Mouse (Mus musculus) forebrain, embryonic 10.5 days (tissue): ENCODE measurements around the gene Rab42. TPM values are rescaled to one million over a fixed set of nuclear protein-coding genes. Genes with fewer than 3 reads are reported as not detected.

Source experiments
- DNase-seq: peaks from one replicate; pipeline ENCODE4 v3.0.0-alpha.2; 2017; ENCODE audit warnings: low spot score; ENCODE audit errors: extremely low spot score
- H3K27ac ChIP-seq: fragments of 300-500 bp; sonication (generic); 2 replicates; pipeline ENCODE4 v1.5.1; 2016; ENCODE audit warnings: mild to moderate bottlenecking
- H3K27me3 ChIP-seq: fragments of 300-500 bp; sonication (generic); 2 replicates; pipeline ENCODE4 v1.6.1; 2016; ENCODE audit warnings: mild to moderate bottlenecking; ENCODE audit not compliant: poor library complexity, severe bottlenecking
- H3K36me3 ChIP-seq: fragments of 300-500 bp; sonication (generic); replicated peaks from 2 replicates; pipeline ENCODE4 v1.6.1; 2016; ENCODE audit warnings: mild to moderate bottlenecking, moderate library complexity
- H3K4me1 ChIP-seq: fragments of 300-500 bp; sonication (generic); 2 replicates; pipeline ENCODE4 v1.6.1; 2016
- H3K4me3 ChIP-seq: fragments of 300-500 bp; sonication (generic); 2 replicates; pipeline ENCODE4 v1.5.1; 2016; ENCODE audit warnings: mild to moderate bottlenecking, moderate library complexity
- H3K9me3 ChIP-seq: fragments of 300-500 bp; sonication (generic); 2 replicates; pipeline ENCODE4 v1.6.1; 2016; ENCODE audit warnings: mild to moderate bottlenecking, moderate library complexity
- WGBS: fragments of 180-500 bp; shearing (Covaris S2); methylation state at CpG from one replicate; pipeline ENCODE4 v1.1.7; 2016; 5-methylcytosine and 5-hydroxymethylcytosine counted together
- polyA plus RNA-seq: library from polyadenylated mRNA; unstranded; fragments of >200 nt; fragmentation: Nextera tagmentation; extraction: Ambion mirVana; gene quantifications from 2 replicates; pipeline ENCODE4 v1.2.1, GENCODE M21; 2016

Gene Rab42
- polyA plus RNA-seq, 1 experiment from 2014 or later = 0.97 TPM

GRCm38 (mm10) chr4:132338943-132339342, 35.8 kb upstream of the Rab42 start:
- Histone ChIP-seq H3K4me1 (peaks cover 16% of the 10 kb centered on the region), H3K9me3 (no peaks in the 10 kb centered on the region), H3K4me3 (no peak overlapping the region), H3K27ac (no peak overlapping the region), H3K27me3 (no peaks in the 10 kb centered on the region), H3K36me3 (peaks cover 93% of the 10 kb centered on the region)
- WGBS = 95% methylated on average over 13 of the region's 13 CpGs
- no peak for DNase-seq

DNA sequence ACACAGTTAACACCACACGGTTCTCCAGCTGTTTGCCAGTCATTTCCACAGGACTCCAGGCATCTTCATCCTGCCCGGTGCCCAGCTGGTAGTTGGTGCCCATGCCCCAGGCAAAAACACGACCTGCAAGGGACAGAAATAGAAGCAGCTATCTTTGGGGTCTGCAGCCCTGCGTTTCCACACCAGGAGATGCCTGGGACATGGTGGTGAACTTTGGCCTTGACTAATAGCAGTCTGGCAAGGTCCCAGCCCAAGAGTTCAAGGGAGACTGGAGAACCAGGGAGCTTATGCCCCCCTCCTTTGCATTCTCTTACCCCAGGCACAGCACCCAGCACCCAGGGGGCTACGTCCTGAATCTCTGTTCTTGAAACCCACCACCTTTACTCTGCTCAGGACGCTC, 29.7 kb upstream of the Rab42 start:
- DNase-seq = no peak
- H3K36me3 ChIP-seq = peaks cover 74% of the 10 kb centered on the region

DNA sequence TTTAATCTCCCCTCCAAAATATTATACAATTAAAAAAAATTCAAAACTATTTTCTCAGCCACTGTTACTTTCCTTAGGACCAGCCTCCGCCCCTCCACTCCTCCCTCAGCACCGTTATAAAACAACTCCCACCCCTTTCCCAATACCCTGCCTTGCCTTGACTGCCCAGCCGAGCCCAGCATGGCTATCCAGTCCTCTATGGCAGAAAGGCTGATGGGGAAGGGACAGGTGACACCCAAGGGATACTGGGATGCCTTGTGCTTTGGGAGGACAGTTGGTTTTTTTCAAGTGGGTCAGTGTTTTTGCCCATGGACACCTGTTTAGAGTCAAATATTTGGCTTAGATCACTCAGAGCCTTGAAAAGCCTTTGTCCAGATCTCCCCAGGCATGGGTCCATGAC, 28.8 kb upstream of the Rab42 start:
- Histone ChIP-seq H3K36me3 (peaks cover 68% of the 10 kb centered on the region), H3K4me3 (no peak overlapping the region), H3K9me3 (no peaks in the 10 kb centered on the region), H3K27me3 (no peaks in the 10 kb centered on the region), H3K4me1 (peaks cover 24% of the 10 kb centered on the region), H3K27ac (no peak overlapping the region)
- 87% methylated on average over 3 of the region's 3 CpGs for WGBS
- DNase-seq = no peak

More for the DNA sequence above, 29.7 kb upstream of the Rab42 start:
- Histone ChIP-seq H3K4me3 (no peak overlapping the region), H3K9me3 (no peaks in the 10 kb centered on the region), H3K27me3 (no peaks in the 10 kb centered on the region), H3K27ac (no peak overlapping the region), H3K4me1 (peaks cover 24% of the 10 kb centered on the region)
- WGBS = 86% methylated on average over 6 of the region's 6 CpGs

DNA sequence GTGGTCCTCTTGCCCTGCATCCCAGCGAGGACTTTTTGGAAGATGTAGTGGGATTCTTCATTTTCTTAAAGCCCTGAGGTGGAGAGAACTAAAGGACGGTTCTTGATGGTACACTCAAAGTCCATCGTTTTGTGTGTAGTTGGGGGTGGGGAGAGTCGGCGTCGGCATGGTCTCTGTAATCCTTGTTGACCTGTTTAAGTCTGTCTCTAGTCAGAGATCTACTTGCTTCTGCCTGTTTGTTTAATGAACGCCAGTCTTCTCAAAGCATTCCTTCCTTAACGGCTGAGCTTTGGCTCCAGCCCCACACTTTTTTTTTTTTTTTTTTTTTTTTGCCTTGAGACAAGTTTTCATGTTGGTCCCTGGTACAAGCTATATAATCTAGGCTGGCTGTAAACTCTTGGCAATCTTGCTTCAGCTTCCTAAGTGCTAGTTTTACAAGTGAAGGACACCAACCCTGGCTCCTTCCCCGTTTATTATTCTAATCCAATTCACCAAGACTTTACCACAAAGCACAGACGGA, 26.7 kb upstream of the Rab42 start:
- WGBS = 11% methylated on average over 10 of the region's 10 CpGs
- DNase-seq = no peak
- Histone ChIP-seq H3K27ac (peak overlapping the region; percentile 94), H3K27me3 (no peaks in the 10 kb centered on the region), H3K4me1 (peaks cover 24% of the 10 kb centered on the region), H3K9me3 (no peaks in the 10 kb centered on the region), H3K36me3 (peaks cover 62% of the 10 kb centered on the region), H3K4me3 (peak overlapping the region; percentile 81)

DNA sequence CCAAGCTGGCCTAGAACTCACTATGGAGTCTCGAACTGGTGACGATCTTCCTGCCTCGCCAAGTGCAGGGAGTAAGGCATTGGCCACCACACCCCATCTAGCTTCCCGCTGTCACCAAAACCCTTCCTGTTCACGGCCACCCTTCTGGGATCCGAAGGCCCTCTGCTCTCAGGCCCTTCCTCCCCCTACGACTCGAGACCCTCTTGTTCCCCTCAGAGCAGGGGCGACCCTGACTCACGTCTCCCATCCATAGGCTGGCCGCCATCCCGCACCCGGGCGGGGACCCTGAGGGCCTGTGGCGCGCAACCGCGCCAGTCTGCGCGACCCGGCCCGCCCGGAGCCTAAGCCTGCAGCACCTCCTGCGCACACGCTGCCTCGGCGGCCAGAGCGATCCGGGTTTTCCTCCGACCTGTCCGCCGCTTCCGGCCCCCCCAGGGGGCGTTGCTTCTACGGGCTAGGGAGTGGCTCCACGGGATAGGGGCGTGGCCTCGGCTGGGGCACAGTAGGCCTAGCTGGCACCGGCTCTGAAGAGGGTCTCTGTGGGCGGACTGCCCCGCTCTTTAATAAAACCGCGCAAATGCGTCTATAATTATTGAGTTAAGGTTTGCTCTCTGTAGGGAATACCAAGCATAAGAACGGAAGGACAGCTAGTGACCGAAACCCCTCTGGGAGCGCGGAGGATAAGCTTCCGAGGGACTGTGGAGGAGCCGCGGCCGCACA, 26.1 kb upstream of the Rab42 start, which contains the start of gene Trnau1ap:
Gene Trnau1ap, minus strand, starts transcription at position 424 of the 720 bp plus-strand sequence.
- H3K4me3 ChIP-seq = peak within 1 kb of the TSS; percentile 81
- no peaks in the 10 kb centered on the region for H3K27me3 ChIP-seq
- no peaks in the 10 kb centered on the region for H3K9me3 ChIP-seq
- H3K27ac ChIP-seq = peak within 1 kb of the TSS; percentile 94
- DNase-seq = peak; percentile 93
- WGBS = under 1% methylated on average over 52 of the region's 52 CpGs
- H3K36me3 ChIP-seq = peaks cover 62% of the 10 kb centered on the region
- H3K4me1 ChIP-seq = peaks cover 24% of the 10 kb centered on the region

DNA sequence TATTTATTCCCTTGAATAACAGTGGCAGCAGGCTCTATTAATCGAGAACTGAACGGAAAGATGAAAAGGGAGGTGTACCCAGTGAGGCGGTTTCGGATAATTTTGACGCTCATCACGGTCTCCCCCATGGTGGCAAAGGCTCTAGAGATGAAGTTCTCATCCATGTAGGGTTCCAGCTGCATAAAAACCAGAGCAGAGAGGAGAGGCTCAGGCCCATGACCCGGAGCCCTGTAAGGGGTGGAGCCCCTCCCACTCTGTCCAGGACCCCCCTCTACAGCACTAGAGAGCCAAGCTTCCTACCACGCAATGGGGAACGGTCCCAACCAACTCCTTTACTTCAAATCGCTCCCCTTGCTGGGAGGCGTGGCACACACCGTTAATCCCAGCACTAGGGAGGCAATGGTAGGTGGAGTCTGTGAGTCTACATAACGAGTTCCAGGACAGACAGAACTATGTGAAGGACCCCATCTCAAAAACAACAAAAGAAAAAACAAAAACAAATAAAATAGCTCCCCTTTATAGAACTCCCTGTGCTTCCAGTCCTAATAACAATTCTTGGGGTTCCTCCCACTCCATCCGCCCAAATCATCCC, 25.3 kb upstream of the Rab42 start:
- 47% methylated on average over 14 of the region's 14 CpGs for WGBS
- DNase-seq = no peak
- peaks cover 62% of the 10 kb centered on the region for H3K36me3 ChIP-seq

DNA sequence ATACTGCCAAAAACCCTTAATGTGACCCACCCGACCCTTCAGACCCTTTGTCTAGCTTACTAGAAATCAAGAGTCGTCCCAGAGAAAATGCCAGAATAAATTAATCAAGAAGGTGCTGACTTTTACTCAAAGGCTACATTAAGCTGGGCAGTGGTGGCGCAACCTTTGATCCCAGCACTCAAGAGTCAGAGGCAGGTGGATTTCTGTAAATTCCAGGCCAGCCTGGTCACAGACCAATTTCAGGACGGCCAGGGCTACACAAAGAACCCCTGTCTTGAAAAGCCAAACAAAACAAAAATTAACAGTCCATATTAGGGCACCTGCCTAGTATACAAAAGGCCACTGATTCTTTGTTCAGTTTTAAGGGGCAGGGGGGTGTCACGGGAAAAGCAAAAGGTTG, 23.3 kb upstream of the Rab42 start:
- no peaks in the 10 kb centered on the region for H3K9me3 ChIP-seq
- no peak overlapping the region for H3K27ac ChIP-seq
- H3K4me3 ChIP-seq = no peak overlapping the region
- H3K27me3 ChIP-seq = no peaks in the 10 kb centered on the region
- DNase-seq = no peak
- peaks cover 61% of the 10 kb centered on the region for H3K36me3 ChIP-seq
- peaks cover 24% of the 10 kb centered on the region for H3K4me1 ChIP-seq
- WGBS = 88% methylated on average over 5 of the region's 5 CpGs

More for the DNA sequence above, 25.3 kb upstream of the Rab42 start:
- Histone ChIP-seq H3K27ac (peak overlapping the region; percentile 94), H3K27me3 (no peaks in the 10 kb centered on the region), H3K4me3 (peak overlapping the region; percentile 81), H3K4me1 (peaks cover 24% of the 10 kb centered on the region), H3K9me3 (no peaks in the 10 kb centered on the region)

DNA sequence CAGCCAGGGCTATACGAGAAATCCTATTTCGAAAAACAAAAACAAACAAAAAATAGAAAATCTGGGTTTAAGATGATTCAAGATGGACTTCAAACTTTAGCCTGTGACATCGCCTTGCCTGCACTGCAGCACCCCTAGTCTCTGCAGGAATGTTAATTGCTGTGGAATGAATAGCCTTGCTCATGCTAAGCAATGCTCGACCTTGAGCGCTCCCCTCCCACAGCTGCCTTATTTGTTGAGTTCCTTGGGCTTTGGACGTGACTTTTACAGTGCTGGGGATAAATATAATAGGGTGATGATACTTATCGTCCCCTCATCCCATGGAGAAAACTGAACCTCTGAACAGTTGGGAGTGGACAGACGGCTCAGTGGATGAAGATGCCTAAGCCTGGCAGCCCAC, 12.5 kb upstream of the Rab42 start:
- H3K9me3 ChIP-seq = no peaks in the 10 kb centered on the region
- no peaks in the 10 kb centered on the region for H3K27me3 ChIP-seq
- no peak for DNase-seq
- no peak overlapping the region for H3K27ac ChIP-seq
- no peaks in the 10 kb centered on the region for H3K4me1 ChIP-seq
- no peak overlapping the region for H3K4me3 ChIP-seq
- peaks cover 94% of the 10 kb centered on the region for H3K36me3 ChIP-seq
- 91% methylated on average over 8 of the region's 8 CpGs for WGBS

DNA sequence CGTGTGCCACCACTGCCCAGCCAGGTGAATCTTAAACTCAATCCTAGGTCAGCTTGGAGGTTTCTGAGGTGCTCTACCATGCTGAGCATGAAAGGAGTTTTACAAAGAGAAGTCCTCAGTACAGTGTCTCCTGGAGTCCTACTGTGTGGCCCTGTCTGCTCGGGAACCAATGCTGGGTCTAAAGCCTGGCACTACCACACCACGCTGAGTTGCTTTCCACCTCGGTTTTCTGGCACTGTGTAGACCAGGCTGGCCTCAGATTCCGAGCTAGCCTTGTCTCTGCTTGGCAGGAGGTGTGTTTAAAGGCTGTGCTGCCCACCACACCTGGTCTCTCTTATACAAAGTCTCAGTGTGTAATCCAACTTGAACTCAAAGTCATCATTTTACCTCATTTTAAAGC, 9.4 kb upstream of the Rab42 start:
- H3K36me3 ChIP-seq = peaks cover 82% of the 10 kb centered on the region
- no peak for DNase-seq
- H3K27ac ChIP-seq = no peak overlapping the region
- no peak overlapping the region for H3K4me3 ChIP-seq
- 93% methylated on average over 5 of the region's 5 CpGs for WGBS
- H3K4me1 ChIP-seq = peaks cover 15% of the 10 kb centered on the region
- no peaks in the 10 kb centered on the region for H3K9me3 ChIP-seq
- no peaks in the 10 kb centered on the region for H3K27me3 ChIP-seq

GRCm38 (mm10) chr4:132311801-132312200, 8.6 kb upstream of the Rab42 start:
- Histone ChIP-seq H3K4me3 (no peak overlapping the region), H3K27me3 (no peaks in the 10 kb centered on the region), H3K27ac (no peak overlapping the region), H3K4me1 (peaks cover 15% of the 10 kb centered on the region), H3K9me3 (no peaks in the 10 kb centered on the region), H3K36me3 (peaks cover 74% of the 10 kb centered on the region)
- WGBS = 50% methylated on average over 3 of the region's 3 CpGs
- no peak for DNase-seq

DNA sequence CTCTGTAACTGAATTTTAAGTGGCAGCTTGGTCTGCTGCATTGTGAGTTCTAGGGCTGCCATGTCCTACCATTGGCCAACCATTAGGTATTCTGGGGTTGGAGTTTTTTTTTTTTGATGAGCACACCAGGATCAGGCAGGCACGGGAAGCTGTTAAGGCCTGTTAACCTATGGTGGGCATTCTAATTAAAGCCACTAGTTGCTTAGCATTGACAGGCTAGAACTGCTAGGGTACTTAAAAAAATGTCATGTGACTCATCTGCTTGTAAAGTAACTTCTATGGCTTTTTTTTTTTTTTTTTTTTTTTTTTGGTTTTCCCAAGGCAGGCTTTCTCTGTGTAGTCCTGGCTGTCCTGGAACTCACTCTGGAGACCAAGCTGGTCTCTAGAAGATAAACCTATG, 8.0 kb upstream of the Rab42 start:
- Histone ChIP-seq H3K4me1 (peaks cover 15% of the 10 kb centered on the region), H3K27me3 (no peaks in the 10 kb centered on the region), H3K4me3 (no peak overlapping the region), H3K9me3 (no peaks in the 10 kb centered on the region), H3K27ac (no peak overlapping the region), H3K36me3 (peaks cover 68% of the 10 kb centered on the region)
- DNase-seq = no peak
- 27% methylated on average over 1 of the region's 1 CpGs for WGBS

DNA sequence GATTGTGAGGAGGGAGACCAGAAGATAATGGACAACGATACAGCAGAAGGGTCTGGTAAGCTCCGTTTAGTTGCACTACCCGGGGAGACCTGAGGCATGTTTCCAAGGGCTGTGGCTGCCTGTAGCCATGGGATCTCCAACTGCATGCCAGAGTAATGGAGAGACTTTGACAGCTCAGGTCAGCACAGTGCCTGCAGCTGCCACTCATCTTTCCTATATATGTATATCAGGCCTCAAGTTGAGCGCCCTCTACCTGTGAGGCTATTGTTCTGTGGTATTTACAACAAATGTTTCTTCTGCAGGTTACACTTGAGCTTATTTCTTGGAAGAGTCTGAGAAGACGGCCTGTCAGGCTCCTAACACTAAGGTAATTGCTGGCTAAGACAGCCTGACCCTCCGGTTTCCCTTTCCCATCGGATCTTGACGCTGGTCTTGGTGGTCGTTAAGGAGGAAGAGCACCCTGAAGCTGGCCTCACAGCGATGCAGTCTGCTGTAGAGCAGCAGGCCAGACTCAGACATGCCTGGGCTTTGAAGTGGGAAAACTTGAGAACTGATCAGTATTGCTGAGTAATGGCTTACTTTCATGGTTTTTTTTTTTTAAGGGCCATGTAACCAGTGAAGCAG, 6.8 kb upstream of the Rab42 start:
- WGBS = 39% methylated on average over 10 of the region's 10 CpGs
- peak; percentile 39 for DNase-seq
- H3K9me3 ChIP-seq = no peaks in the 10 kb centered on the region
- H3K36me3 ChIP-seq = peaks cover 59% of the 10 kb centered on the region
- H3K27ac ChIP-seq = peak overlapping the region; percentile 95
- H3K4me3 ChIP-seq = peak overlapping the region; percentile 89
- H3K4me1 ChIP-seq = peaks cover 15% of the 10 kb centered on the region
- no peaks in the 10 kb centered on the region for H3K27me3 ChIP-seq
